Mouse (Mus musculus) cerebellum, postnatal 36 days (tissue): Measurements from ENCODE around the gene Cuedc2.
A peak's percentile ranks its signal among the peaks of the same experiment; 100 is the strongest.

Experiments
- DNase-seq, 2 experiments: peaks; one replicate each; pipeline ENCODE4 v3.0.0; 2021 to 2022; ENCODE audit warnings: mixed read lengths in 2 of 2

Cuedc2 gene

GRCm38 (mm10) chr19:46321101-46321943, 17.2 kb downstream of the Cuedc2 start:
- peak; percentile 80 to 81 for DNase-seq

- peak in 1 of 2 experiments; percentile 19 for DNase-seq
Measured at GRCm38 (mm10) chr19:46320076-46320785, 18.3 kb downstream of the Cuedc2 start.

- DNase-seq = peak; percentile 52 to 70
Measured at GRCm38 (mm10) chr19:46318586-46319378, 19.7 kb downstream of the Cuedc2 start.

- DNase-seq = peak; percentile 35 to 38
Measured at GRCm38 (mm10) chr19:46318031-46318471, 20.5 kb downstream of the Cuedc2 start.

- DNase-seq = peak in 1 of 2 experiments; percentile 13
Measured at GRCm38 (mm10) chr19:46317546-46317885, 21.0 kb downstream of the Cuedc2 start.

- peak; percentile 8 to 11 for DNase-seq
Measured at GRCm38 (mm10) chr19:46316846-46317545, 21.5 kb downstream of the Cuedc2 start.

GRCm38 (mm10) chr19:46315752-46316610, 22.5 kb downstream of the Cuedc2 start:
- DNase-seq = peak in 1 of 2 experiments; percentile 3

- DNase-seq = no peak
Measured at GRCm38 (mm10) chr19:46314872-46315742, 23.4 kb downstream of the Cuedc2 start.

GRCm38 (mm10) chr19:46314151-46314601, 24.3 kb downstream of the Cuedc2 start:
- peak in 1 of 2 experiments; percentile 30 for DNase-seq

- DNase-seq = no peak
Measured at GRCm38 (mm10) chr19:46313591-46313990, 24.9 kb downstream of the Cuedc2 start.

- no peak for DNase-seq
Measured at GRCm38 (mm10) chr19:46313116-46313515, 25.4 kb downstream of the Cuedc2 start.

GRCm38 (mm10) chr19:46312566-46312965, 25.9 kb downstream of the Cuedc2 start:
- peak in 1 of 2 experiments; percentile 12 for DNase-seq

GRCm38 (mm10) chr19:46311341-46311740, 27.2 kb downstream of the Cuedc2 start:
- no peak for DNase-seq

GRCm38 (mm10) chr19:46310312-46310865, 28.1 kb downstream of the Cuedc2 start:
- DNase-seq = no peak

GRCm38 (mm10) chr19:46309651-46310305, 28.7 kb downstream of the Cuedc2 start:
- peak in 1 of 2 experiments; percentile 21 for DNase-seq

- peak; percentile 89 to 92 for DNase-seq
Measured at GRCm38 (mm10) chr19:46308706-46309435, 29.6 kb downstream of the Cuedc2 start.

- DNase-seq = peak in 1 of 2 experiments; percentile 18
Measured at GRCm38 (mm10) chr19:46308303-46308702, 30.2 kb downstream of the Cuedc2 start.

GRCm38 (mm10) chr19:46307781-46308180, 30.7 kb downstream of the Cuedc2 start:
- DNase-seq = no peak
